Mouse (Mus musculus): Measurements from ENCODE around the gene Nol10. TPM values are rescaled to one million over a fixed set of nuclear protein-coding genes. Genes with fewer than 3 reads are reported as not detected.

Nol10 gene
- polyA plus RNA-seq, 1 experiment from 2014 or later, result 33.6 TPM

DNA sequence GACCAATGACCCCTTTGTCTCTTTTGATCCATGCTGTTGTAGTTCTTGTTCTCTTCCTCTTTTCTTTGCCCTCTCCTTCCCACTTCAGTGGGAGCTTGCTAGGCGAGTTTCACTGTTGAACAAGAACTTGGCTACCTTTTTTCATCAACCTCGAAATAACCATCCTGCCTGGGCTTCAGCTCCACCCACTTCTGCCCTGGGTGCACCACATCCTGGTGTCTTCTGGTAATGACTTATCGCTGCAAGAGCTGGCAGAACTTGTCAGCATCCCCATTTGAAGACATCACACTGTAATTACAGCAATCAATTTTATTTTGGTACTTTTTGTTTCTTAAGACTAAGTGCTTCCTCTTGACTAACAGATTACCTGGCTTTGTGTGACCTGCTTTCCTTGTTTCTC lies 24.4 kb downstream of the Nol10 start:
- no peaks in the 10 kb centered on the region for H3K27me3 ChIP-seq (ENCODE audit: control insufficient read depth, insufficient read depth, low read length)
- 82% methylated on average over 3 of the region's 3 CpGs for WGBS
- H3K9me3 ChIP-seq (ENCODE audit: control insufficient read depth, low read length), result no peaks in the 10 kb centered on the region
- H3K4me2 ChIP-seq (ENCODE audit: low read depth), result no peak overlapping the region
- no peak overlapping the region for H3K9ac ChIP-seq (ENCODE audit: low read length)
- H3K4me1 ChIP-seq (ENCODE audit: control insufficient read depth, insufficient read depth, low read length), result no peaks in the 10 kb centered on the region
- no peak for DNase-seq (ENCODE audit: low spot score)
- no peak for ATAC-seq (ENCODE audit: insufficient read depth, low FRiP score, low TSS enrichment)
- peaks cover 22% of the 10 kb centered on the region for H3K36me3 ChIP-seq (ENCODE audit: control insufficient read depth, insufficient read depth, low read length)
- H3K27ac ChIP-seq (ENCODE audit: low read depth, low read length), result no peak overlapping the region
- H3K4me3 ChIP-seq (ENCODE audit: low read depth, low read length), result no peak overlapping the region

DNA sequence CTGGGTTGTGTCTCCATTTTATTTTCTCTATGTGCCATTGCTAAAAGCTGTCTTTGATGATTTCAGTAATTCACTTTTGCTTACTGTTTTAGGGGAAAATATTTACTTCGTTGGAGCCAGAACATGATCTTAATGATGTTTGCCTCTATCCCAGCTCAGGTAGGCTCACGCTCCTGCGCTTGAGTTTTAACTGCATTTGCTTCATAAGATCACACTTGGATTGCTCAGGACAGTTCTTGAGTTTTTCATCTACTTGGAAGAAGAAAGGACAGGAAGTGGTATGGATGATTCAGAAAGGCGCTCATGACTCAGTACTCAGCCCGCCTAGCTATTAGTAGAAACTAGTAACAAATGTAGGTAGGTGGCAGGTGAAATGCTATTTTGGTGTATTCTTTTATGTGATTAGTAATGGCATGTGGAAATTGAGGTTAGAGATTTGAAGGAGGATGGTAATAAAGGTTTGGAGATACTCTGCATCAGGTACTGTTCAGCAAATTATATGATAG lies 25.3 kb downstream of the Nol10 start:
- Histone ChIP-seq H3K27ac (ENCODE audit: low read depth, low read length) (no peak overlapping the region), H3K4me1 (ENCODE audit: control insufficient read depth, insufficient read depth, low read length) (no peaks in the 10 kb centered on the region), H3K9ac (ENCODE audit: low read length) (no peak overlapping the region), H3K4me3 (ENCODE audit: low read depth, low read length) (no peak overlapping the region), H3K36me3 (ENCODE audit: control insufficient read depth, insufficient read depth, low read length) (peaks cover 22% of the 10 kb centered on the region), H3K9me3 (ENCODE audit: control insufficient read depth, low read length) (no peaks in the 10 kb centered on the region), H3K27me3 (ENCODE audit: control insufficient read depth, insufficient read depth, low read length) (no peaks in the 10 kb centered on the region), H3K4me2 (ENCODE audit: low read depth) (no peak overlapping the region)
- ATAC-seq (ENCODE audit: insufficient read depth, low FRiP score, low TSS enrichment) (no peak), DNase-seq (ENCODE audit: low spot score) (no peak)
- 94% methylated on average over 5 of the region's 5 CpGs for WGBS

DNA sequence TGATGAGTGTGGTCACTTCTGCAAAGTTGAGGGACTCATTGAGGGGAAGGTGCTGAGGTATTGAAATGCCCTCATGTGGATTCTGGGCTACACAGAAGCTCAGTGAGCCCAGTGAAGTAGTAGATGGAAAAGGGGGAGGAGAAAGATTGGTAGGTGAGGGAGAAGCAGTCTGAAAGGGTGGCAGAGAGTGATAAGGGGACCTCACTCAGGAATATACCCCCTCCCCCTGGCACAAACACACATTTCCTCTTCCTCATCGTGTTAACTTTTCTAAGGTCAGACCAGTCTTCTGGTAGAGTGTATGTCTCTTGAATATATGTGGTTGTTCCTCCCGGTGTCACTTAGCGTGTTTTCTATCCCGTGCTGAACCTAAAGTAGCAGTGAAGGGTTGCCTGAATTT lies 27.0 kb downstream of the Nol10 start:
- DNase-seq (ENCODE audit: low spot score) (no peak), ATAC-seq (ENCODE audit: insufficient read depth, low FRiP score, low TSS enrichment) (no peak)
- H3K4me1 ChIP-seq (ENCODE audit: control insufficient read depth, insufficient read depth, low read length), result no peaks in the 10 kb centered on the region
- no peak overlapping the region for H3K4me3 ChIP-seq (ENCODE audit: low read depth, low read length)
- peaks cover 17% of the 10 kb centered on the region for H3K36me3 ChIP-seq (ENCODE audit: control insufficient read depth, insufficient read depth, low read length)
- no peak overlapping the region for H3K4me2 ChIP-seq (ENCODE audit: low read depth)
- H3K27ac ChIP-seq (ENCODE audit: low read depth, low read length), result no peak overlapping the region
- 90% methylated on average over 4 of the region's 4 CpGs for WGBS
- no peaks in the 10 kb centered on the region for H3K27me3 ChIP-seq (ENCODE audit: control insufficient read depth, insufficient read depth, low read length)
- no peak overlapping the region for H3K9ac ChIP-seq (ENCODE audit: low read length)
- H3K9me3 ChIP-seq (ENCODE audit: control insufficient read depth, low read length), result no peaks in the 10 kb centered on the region

DNA sequence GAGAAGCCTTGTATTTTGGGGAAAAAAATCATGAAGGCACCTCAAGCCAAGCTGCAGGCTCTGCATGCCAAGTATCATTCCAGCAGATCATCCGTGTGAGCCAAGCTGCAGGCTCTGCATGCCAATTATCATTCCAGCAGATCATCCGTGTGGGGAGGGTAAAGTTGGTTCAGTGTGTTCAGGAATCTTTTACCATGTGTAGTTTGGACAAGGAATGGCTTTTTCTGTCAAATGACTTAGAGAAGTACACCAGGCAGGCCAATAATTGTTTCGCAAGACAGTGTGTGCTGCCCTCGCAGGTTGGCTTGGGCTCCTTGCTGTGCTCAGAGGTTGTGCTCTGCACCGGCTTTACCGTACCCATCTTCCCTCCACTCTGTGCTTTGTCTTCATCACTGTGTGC lies 28.3 kb downstream of the Nol10 start:
- ATAC-seq (ENCODE audit: insufficient read depth, low FRiP score, low TSS enrichment) (no peak), DNase-seq (ENCODE audit: low spot score) (no peak)
- H3K4me2 ChIP-seq (ENCODE audit: low read depth), result no peak overlapping the region
- no peaks in the 10 kb centered on the region for H3K27me3 ChIP-seq (ENCODE audit: control insufficient read depth, insufficient read depth, low read length)
- no peak overlapping the region for H3K9ac ChIP-seq (ENCODE audit: low read length)
- no peaks in the 10 kb centered on the region for H3K4me1 ChIP-seq (ENCODE audit: control insufficient read depth, insufficient read depth, low read length)
- H3K9me3 ChIP-seq (ENCODE audit: control insufficient read depth, low read length), result no peaks in the 10 kb centered on the region
- WGBS, result 90% methylated on average over 6 of the region's 6 CpGs
- H3K27ac ChIP-seq (ENCODE audit: low read depth, low read length), result no peak overlapping the region
- H3K4me3 ChIP-seq (ENCODE audit: low read depth, low read length), result no peak overlapping the region
- peaks cover 14% of the 10 kb centered on the region for H3K36me3 ChIP-seq (ENCODE audit: control insufficient read depth, insufficient read depth, low read length)

DNA sequence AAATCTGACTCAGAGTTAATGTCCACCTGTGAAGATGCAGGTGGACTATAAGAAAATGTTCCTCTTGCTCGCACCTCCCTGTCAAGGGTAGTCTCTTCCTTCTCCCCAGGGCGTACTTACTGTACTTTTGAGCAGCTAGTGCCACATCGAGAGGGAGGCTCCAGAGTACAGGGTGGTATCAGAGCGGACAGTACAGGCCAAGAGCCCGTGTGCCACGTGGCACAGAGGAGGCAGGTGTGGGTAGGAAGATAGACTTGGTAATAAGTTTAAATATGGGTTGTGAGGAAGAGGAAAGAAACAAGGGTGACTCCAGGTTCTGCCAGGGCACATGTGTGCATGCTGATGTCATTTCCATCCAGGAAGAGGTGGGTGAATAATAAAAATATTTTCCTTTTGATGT lies 32.7 kb downstream of the Nol10 start:
- DNase-seq (ENCODE audit: low spot score) (no peak), ATAC-seq (ENCODE audit: insufficient read depth, low FRiP score, low TSS enrichment) (no peak)
- Histone ChIP-seq H3K9me3 (ENCODE audit: control insufficient read depth, low read length) (no peaks in the 10 kb centered on the region), H3K9ac (ENCODE audit: low read length) (no peak overlapping the region), H3K4me2 (ENCODE audit: low read depth) (no peak overlapping the region), H3K27ac (ENCODE audit: low read depth, low read length) (no peak overlapping the region), H3K4me1 (ENCODE audit: control insufficient read depth, insufficient read depth, low read length) (no peaks in the 10 kb centered on the region), H3K4me3 (ENCODE audit: low read depth, low read length) (no peak overlapping the region), H3K36me3 (ENCODE audit: control insufficient read depth, insufficient read depth, low read length) (peaks cover 10% of the 10 kb centered on the region; the same call in 1 of the 2 replicates), H3K27me3 (ENCODE audit: control insufficient read depth, insufficient read depth, low read length) (no peaks in the 10 kb centered on the region)
- WGBS, result 91% methylated on average over 6 of the region's 6 CpGs

DNA sequence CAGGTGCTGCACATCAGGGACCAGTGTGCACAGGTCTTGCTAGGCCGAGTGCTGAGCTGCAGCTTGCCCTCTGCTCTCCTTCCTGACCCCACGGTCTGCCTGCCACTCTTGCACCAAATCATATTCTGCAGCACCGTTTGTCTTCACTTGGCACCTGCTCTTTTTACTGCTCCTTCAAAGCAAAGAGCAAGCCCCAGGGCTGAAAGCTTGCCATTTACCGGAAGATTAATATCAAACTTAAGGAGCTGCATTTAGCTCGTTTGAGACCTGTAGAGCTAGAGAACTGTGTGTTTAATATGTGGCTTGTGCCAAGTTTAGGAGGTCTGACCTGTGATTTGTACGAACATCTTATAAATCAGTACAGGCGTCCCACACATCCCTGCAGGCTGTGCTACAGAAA lies 34.5 kb downstream of the Nol10 start:
- Histone ChIP-seq H3K27me3 (ENCODE audit: control insufficient read depth, insufficient read depth, low read length) (no peaks in the 10 kb centered on the region), H3K4me2 (ENCODE audit: low read depth) (no peak overlapping the region), H3K9ac (ENCODE audit: low read length) (no peak overlapping the region), H3K27ac (ENCODE audit: low read depth, low read length) (no peak overlapping the region), H3K9me3 (ENCODE audit: control insufficient read depth, low read length) (no peaks in the 10 kb centered on the region), H3K4me3 (ENCODE audit: low read depth, low read length) (no peak overlapping the region), H3K4me1 (ENCODE audit: control insufficient read depth, insufficient read depth, low read length) (no peaks in the 10 kb centered on the region), H3K36me3 (ENCODE audit: control insufficient read depth, insufficient read depth, low read length) (peaks cover 2% of the 10 kb centered on the region; the same call in 1 of the 2 replicates)
- WGBS, result 84% methylated on average over 7 of the region's 7 CpGs
- ATAC-seq (ENCODE audit: insufficient read depth, low FRiP score, low TSS enrichment) (no peak), DNase-seq (ENCODE audit: low spot score) (no peak)

DNA sequence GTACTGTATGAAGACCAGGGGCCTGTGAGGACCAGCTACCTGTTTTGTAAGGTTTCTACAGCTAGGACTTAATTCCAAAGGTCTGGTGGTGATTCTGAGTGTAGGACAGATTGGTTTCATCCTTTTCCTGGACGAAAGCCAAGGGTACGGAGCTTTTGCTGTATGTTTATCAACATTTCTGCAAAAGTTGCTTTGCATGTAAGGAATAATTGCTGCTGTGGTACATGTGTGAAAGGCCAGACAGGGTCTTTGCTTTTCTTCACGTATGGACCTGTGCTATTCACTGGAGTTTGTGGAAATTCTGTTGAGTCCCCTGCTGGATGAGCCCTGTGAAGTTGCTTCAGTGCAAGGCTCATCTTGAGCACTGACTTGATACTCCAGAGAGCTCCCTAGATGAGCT lies 38.6 kb downstream of the Nol10 start:
- DNase-seq (ENCODE audit: low spot score) (no peak), ATAC-seq (ENCODE audit: insufficient read depth, low FRiP score, low TSS enrichment) (no peak)
- Histone ChIP-seq H3K4me3 (ENCODE audit: low read depth, low read length) (no peak overlapping the region), H3K9ac (ENCODE audit: low read length) (no peak overlapping the region), H3K36me3 (ENCODE audit: control insufficient read depth, insufficient read depth, low read length) (no peaks in the 10 kb centered on the region), H3K4me2 (ENCODE audit: low read depth) (no peak overlapping the region), H3K4me1 (ENCODE audit: control insufficient read depth, insufficient read depth, low read length) (no peaks in the 10 kb centered on the region), H3K9me3 (ENCODE audit: control insufficient read depth, low read length) (no peaks in the 10 kb centered on the region), H3K27me3 (ENCODE audit: control insufficient read depth, insufficient read depth, low read length) (no peaks in the 10 kb centered on the region), H3K27ac (ENCODE audit: low read depth, low read length) (no peak overlapping the region)
- WGBS, result 91% methylated on average over 3 of the region's 3 CpGs

DNA sequence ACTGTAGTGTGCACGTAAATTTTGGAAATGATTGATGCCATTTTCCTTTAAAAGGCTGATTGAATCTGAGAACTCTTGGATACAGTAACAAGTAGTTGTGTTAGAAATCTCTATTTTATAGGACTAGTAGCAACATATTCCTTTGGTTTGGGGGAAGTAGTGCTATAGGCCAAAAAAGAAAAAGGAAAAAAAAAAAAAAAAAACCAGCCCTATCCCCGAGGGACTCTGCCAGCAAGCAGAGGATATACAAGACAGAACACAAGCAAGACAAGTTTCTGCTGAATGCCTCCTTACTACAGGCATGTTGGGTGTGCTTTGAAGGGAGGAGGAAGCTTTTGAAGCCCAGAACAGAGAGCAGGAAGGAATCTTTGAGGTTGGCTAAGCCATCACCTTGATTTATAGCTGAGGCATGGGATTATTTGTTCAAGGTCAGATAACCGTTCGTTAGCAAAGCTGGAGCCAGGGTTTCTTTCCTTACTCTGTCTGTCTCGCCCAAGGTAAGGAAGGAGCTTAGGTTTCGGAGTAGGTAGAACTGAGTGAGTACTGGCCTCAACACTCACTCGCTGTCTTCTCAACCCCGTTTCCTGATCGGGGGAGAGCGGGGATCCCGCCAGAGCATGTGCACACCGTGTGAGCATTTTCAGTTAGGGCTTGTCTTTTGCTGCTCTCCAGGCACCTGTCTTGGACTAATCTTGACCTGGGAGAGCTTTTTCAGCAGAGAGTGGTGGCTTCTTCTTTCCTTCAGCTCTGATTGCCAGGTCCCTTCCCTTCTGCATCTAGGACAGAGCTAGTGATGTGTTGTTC lies 39.3 kb downstream of the Nol10 start:
- no peaks in the 10 kb centered on the region for H3K36me3 ChIP-seq (ENCODE audit: control insufficient read depth, insufficient read depth, low read length)
- no peaks in the 10 kb centered on the region for H3K4me1 ChIP-seq (ENCODE audit: control insufficient read depth, insufficient read depth, low read length)
- no peaks in the 10 kb centered on the region for H3K27me3 ChIP-seq (ENCODE audit: control insufficient read depth, insufficient read depth, low read length)
- ATAC-seq (ENCODE audit: insufficient read depth, low FRiP score, low TSS enrichment) (no peak), DNase-seq (ENCODE audit: low spot score) (no peak)
- H3K9me3 ChIP-seq (ENCODE audit: control insufficient read depth, low read length), result no peaks in the 10 kb centered on the region
- no peak overlapping the region for H3K4me2 ChIP-seq (ENCODE audit: low read depth)
- H3K9ac ChIP-seq (ENCODE audit: low read length), result no peak overlapping the region
- H3K4me3 ChIP-seq (ENCODE audit: low read depth, low read length), result no peak overlapping the region
- WGBS, result 80% methylated on average over 12 of the region's 12 CpGs
- H3K27ac ChIP-seq (ENCODE audit: low read depth, low read length), result no peak overlapping the region

DNA sequence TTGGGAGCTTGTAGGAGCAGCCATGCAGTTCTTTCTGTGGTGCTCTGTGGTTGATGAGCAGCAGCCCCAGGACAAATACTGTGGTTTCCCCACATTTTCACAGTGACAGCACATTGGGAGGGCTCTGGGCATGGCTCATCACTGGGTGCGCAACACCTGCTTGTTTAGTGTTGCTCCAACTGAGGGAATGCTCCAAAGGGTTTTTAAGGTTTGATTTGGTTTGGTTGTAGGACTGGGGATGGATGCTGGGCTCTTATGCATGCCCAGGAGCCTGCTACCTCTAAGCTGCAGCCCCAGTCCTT lies 39.8 kb downstream of the Nol10 start:
- WGBS, result 96% methylated on average over 1 of the region's 1 CpGs
- Histone ChIP-seq H3K4me3 (ENCODE audit: low read depth, low read length) (no peak overlapping the region), H3K27me3 (ENCODE audit: control insufficient read depth, insufficient read depth, low read length) (no peaks in the 10 kb centered on the region), H3K27ac (ENCODE audit: low read depth, low read length) (no peak overlapping the region), H3K9ac (ENCODE audit: low read length) (no peak overlapping the region), H3K4me2 (ENCODE audit: low read depth) (no peak overlapping the region), H3K9me3 (ENCODE audit: control insufficient read depth, low read length) (no peaks in the 10 kb centered on the region), H3K36me3 (ENCODE audit: control insufficient read depth, insufficient read depth, low read length) (no peaks in the 10 kb centered on the region), H3K4me1 (ENCODE audit: control insufficient read depth, insufficient read depth, low read length) (no peaks in the 10 kb centered on the region)
- ATAC-seq (ENCODE audit: insufficient read depth, low FRiP score, low TSS enrichment) (no peak), DNase-seq (ENCODE audit: low spot score) (no peak)

Measured in neural tube, embryonic 11.5 days (tissue).